Mouse (Mus musculus): Measurements from ENCODE around the gene Mob3c. TPM values are rescaled to one million over a fixed set of nuclear protein-coding genes. Genes with fewer than 3 reads are reported as not detected.

Mob3c gene
- 5.6 and 6.5 TPM in 2 replicates for polyA plus RNA-seq (2015; fragmentation: Nextera tagmentation; extraction: Ambion mirVana)

GRCm38 (mm10) chr4:115827888-115828571 is at the start of gene Mob3c:
Gene Mob3c, plus strand, starts transcription at chr4:115828092.
- no peaks in the 10 kb centered on the region for H3K36me3 ChIP-seq (replicated peaks)
- H3K4me3 ChIP-seq = peak within 1 kb of the TSS; percentile 82
- H3K4me2 ChIP-seq = peak within 1 kb of the TSS; percentile 90
- ATAC-seq (replicated peaks) = peak; percentile 91
- no peaks in the 10 kb centered on the region for H3K27me3 ChIP-seq (replicated peaks)
- WGBS = under 1% methylated on average over 56 of the region's 57 CpGs
- peak within 1 kb of the TSS; percentile 66 for H3K27ac ChIP-seq
- peaks cover 14% of the 10 kb centered on the region; the same call in 1 of the 2 replicates for H3K4me1 ChIP-seq
- H3K9ac ChIP-seq = peak within 1 kb of the TSS; percentile 71
- no peaks in the 10 kb centered on the region for H3K9me3 ChIP-seq

DNA sequence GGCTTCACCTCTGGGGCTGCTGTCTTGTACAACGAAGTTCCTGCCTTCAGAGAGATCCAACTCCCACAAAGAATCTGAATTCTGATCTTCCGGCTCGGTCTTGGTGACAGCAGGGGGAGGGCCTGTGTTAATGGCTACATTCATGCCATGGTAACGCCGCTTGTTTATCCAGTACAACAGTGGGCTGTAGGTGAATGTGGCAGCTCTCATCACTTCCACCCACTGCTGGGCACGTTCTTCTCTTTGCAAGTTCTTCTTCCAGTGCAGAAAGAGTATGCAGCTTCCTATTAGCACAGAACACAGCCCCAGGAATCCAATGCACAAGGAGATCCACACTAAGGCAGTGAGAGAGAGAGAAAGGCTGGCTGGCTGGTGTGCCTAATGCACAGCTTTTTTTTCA is 47.6 kb upstream of the Mob3c start:
- H3K36me3 ChIP-seq (replicated peaks) = peaks cover 7% of the 10 kb centered on the region; the same call in 1 of the 2 replicates
- no peak for ATAC-seq (replicated peaks)
- WGBS = 52% methylated on average over 6 of the region's 6 CpGs

GRCm38 (mm10) chr4:115780918-115781317 is 47.0 kb upstream of the Mob3c start, which contains the start of gene Tex38:
Gene Tex38, minus strand, starts transcription at chr4:115781018.
- no peak for ATAC-seq (replicated peaks)
- no peak within 1 kb of the TSS for H3K27ac ChIP-seq
- no peak within 1 kb of the TSS for H3K4me2 ChIP-seq
- peaks cover 7% of the 10 kb centered on the region; the same call in 1 of the 2 replicates for H3K36me3 ChIP-seq (replicated peaks)
- no peaks in the 10 kb centered on the region for H3K9me3 ChIP-seq
- no peak within 1 kb of the TSS for H3K9ac ChIP-seq
- no peaks in the 10 kb centered on the region for H3K27me3 ChIP-seq (replicated peaks)
- 87% methylated on average over 3 of the region's 3 CpGs for WGBS
- H3K4me3 ChIP-seq = no peak within 1 kb of the TSS
- H3K4me1 ChIP-seq = peaks cover 14% of the 10 kb centered on the region

More for the DNA sequence above, 47.6 kb upstream of the Mob3c start:
- no peak overlapping the region for H3K4me2 ChIP-seq
- H3K27me3 ChIP-seq (replicated peaks) = no peaks in the 10 kb centered on the region
- no peak overlapping the region for H3K9ac ChIP-seq
- no peaks in the 10 kb centered on the region for H3K9me3 ChIP-seq
- no peak overlapping the region for H3K4me3 ChIP-seq
- no peak overlapping the region for H3K27ac ChIP-seq
- peaks cover 7% of the 10 kb centered on the region for H3K4me1 ChIP-seq

DNA sequence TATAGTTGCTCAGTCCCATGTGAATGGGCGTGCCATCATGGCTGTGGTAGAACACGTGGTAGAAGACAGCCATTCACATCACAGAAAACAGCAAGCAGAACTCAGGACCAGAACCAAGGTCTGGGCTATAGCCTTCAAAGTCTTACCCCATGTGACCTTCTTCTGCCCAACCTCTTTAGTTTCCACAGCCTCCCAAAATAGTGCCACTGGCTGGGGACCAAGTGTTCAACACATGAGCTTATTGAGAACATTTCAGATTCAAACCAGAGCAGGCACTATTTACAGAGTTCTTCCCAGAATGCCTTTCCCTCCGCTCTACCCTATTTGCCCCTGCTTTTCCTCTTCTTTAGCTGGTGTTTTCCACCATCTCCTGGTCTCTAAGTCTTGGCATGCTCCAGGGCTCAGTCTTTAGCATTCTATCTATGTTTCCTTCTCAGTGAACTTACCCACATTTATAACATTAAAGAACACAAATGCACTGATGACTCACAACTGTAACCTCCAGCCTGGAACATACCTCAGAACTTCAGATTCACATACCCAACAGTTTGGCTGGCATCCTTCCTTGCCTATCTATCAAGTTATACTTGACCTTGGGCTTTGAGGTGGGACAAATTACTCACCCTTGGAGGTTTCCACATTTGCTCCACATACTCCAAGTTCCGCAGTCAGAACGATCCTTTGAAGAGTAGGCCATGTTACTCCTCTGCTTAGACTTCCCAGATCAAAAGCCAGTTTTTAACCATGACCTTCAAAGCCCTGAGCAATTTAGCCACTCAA is 45.7 kb upstream of the Mob3c start:
- 89% methylated on average over 5 of the region's 5 CpGs for WGBS
- Histone ChIP-seq H3K9ac (no peak overlapping the region), H3K9me3 (no peaks in the 10 kb centered on the region), H3K36me3 (replicated peaks) (peaks cover 7% of the 10 kb centered on the region; the same call in 1 of the 2 replicates), H3K27ac (no peak overlapping the region), H3K4me2 (no peak overlapping the region), H3K4me3 (no peak overlapping the region), H3K27me3 (replicated peaks) (no peaks in the 10 kb centered on the region), H3K4me1 (peaks cover 19% of the 10 kb centered on the region)
- no peak for ATAC-seq (replicated peaks)

DNA sequence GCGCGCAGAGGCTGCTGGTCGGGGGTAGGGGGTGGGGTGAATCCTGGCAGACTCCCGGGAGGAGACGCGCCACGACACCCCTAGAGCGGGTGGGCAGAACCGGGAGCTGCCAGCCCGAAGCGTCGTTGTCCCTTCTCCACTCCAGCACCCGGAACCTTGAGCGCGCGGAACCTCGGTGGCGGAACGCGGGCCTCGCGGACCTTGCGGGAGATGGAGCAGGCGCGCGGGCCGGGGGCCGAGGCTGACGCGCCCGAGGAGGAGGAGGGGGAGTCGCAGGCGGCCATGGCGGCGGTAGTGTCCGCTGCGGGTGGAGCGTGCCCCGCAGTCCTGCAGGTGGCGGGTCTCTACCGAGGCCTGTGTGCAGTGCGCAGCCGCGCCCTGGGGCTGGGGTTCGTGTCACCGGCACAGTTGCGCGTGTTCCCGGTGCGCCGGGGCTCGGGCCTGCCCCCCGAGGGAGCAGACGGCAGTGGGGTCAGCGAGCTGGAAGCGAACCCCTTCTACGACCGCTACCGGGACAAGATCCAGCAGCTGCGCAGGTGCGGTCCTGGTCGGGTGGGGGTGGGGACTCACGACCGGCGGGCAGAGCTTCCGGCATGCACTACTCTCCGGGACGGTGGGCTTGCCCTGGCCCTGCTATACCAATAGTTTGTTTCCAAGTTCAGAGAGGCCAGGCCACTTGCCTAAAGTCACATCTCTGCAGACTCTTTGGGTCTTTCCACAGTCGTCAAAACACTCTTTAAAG is 43.0 kb upstream of the Mob3c start, which contains the start of gene Atpaf1:
Gene Atpaf1, plus strand, starts transcription at position 44 of the 742 bp plus-strand sequence.
- peaks cover 19% of the 10 kb centered on the region for H3K4me1 ChIP-seq
- under 1% methylated on average over 69 of the region's 69 CpGs for WGBS
- peaks cover 5% of the 10 kb centered on the region; the same call in 1 of the 2 replicates for H3K36me3 ChIP-seq (replicated peaks)
- peak within 1 kb of the TSS; percentile 86 for H3K9ac ChIP-seq
- H3K27me3 ChIP-seq (replicated peaks) = no peaks in the 10 kb centered on the region
- peak; percentile 95 for ATAC-seq (replicated peaks)
- H3K4me3 ChIP-seq = peak within 1 kb of the TSS; percentile 89
- no peaks in the 10 kb centered on the region for H3K9me3 ChIP-seq
- peak within 1 kb of the TSS; percentile 73 for H3K4me2 ChIP-seq
- H3K27ac ChIP-seq = peak within 1 kb of the TSS; percentile 72

- peak overlapping the region; percentile 89 for H3K4me3 ChIP-seq
- peaks cover 9% of the 10 kb centered on the region; the same call in 1 of the 2 replicates for H3K36me3 ChIP-seq (replicated peaks)
- H3K4me1 ChIP-seq = peaks cover 19% of the 10 kb centered on the region
- H3K4me2 ChIP-seq = peak overlapping the region; percentile 73
- 66% methylated on average over 7 of the region's 7 CpGs for WGBS
- peak overlapping the region; percentile 86 for H3K9ac ChIP-seq
- no peaks in the 10 kb centered on the region for H3K27me3 ChIP-seq (replicated peaks)
- H3K9me3 ChIP-seq = no peaks in the 10 kb centered on the region
- ATAC-seq (replicated peaks) = 0 out of 2 replicates have a peak, but pooled peaks have one; percentile 15
- H3K27ac ChIP-seq = no peak overlapping the region
Observed at GRCm38 (mm10) chr4:115785511-115786034, 42.3 kb upstream of the Mob3c start.

DNA sequence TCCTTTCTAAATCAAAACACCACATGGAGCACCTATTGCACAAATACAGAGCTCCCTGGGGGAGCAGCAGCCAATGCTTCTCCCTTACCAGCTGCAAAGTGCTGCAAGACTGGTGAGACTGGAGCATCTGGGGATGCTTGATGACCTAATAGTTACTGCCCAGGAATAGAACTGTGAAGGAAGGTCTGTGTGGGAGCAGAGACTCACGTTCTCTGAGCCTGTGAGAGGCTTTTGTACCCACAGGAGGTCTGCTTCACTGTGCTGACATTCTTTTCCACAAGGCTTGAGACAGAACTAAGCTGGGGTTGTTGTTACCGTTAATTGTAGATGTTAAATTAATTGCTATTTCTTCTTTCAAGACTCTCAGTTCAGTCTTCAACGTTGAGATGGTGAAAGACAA is 37.0 kb upstream of the Mob3c start:
- no peak overlapping the region for H3K4me3 ChIP-seq
- H3K9ac ChIP-seq = no peak overlapping the region
- peaks cover 15% of the 10 kb centered on the region; the same call in 1 of the 2 replicates for H3K36me3 ChIP-seq (replicated peaks)
- H3K4me1 ChIP-seq = peaks cover 5% of the 10 kb centered on the region
- H3K9me3 ChIP-seq = no peaks in the 10 kb centered on the region
- H3K4me2 ChIP-seq = no peak overlapping the region
- 82% methylated on average over 3 of the region's 3 CpGs for WGBS
- no peaks in the 10 kb centered on the region for H3K27me3 ChIP-seq (replicated peaks)
- ATAC-seq (replicated peaks) = no peak
- no peak overlapping the region for H3K27ac ChIP-seq

- Histone ChIP-seq H3K27me3 (replicated peaks) (no peaks in the 10 kb centered on the region), H3K36me3 (replicated peaks) (peaks cover 23% of the 10 kb centered on the region; the same call in 1 of the 2 replicates), H3K9me3 (no peaks in the 10 kb centered on the region), H3K4me2 (no peak overlapping the region), H3K9ac (no peak overlapping the region), H3K27ac (no peak overlapping the region), H3K4me1 (no peaks in the 10 kb centered on the region), H3K4me3 (no peak overlapping the region)
- no peak for ATAC-seq (replicated peaks)
- 96% methylated on average over 3 of the region's 3 CpGs for WGBS
Observed at GRCm38 (mm10) chr4:115795360-115795759, 32.5 kb upstream of the Mob3c start.

GRCm38 (mm10) chr4:115799981-115800380 is 27.9 kb upstream of the Mob3c start:
- Histone ChIP-seq H3K4me2 (no peak overlapping the region), H3K9me3 (no peaks in the 10 kb centered on the region), H3K4me1 (no peaks in the 10 kb centered on the region), H3K27ac (no peak overlapping the region), H3K36me3 (replicated peaks) (peaks cover 22% of the 10 kb centered on the region; the same call in 1 of the 2 replicates), H3K27me3 (replicated peaks) (no peaks in the 10 kb centered on the region), H3K4me3 (no peak overlapping the region), H3K9ac (no peak overlapping the region)
- 66% methylated on average over 3 of the region's 3 CpGs for WGBS
- ATAC-seq (replicated peaks) = no peak

DNA sequence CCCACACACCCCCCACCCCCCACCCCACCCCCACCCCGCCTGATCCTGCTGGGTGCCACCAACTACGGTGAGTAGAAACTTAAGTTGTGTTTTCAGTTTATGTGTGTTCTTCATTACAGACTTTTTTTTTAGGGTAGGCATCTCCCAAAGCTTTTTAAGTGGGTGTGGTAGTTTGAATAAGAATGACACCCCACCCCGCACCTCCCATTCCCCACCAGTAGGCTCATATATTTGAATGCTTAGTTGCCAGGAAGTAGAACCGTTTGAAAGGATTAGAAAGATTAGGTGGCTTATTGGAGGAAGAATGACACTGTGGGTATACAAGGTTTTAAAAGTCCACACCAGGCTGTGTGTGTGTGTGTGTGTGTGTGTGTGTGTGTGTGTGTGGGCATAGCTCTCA is 15.6 kb upstream of the Mob3c start:
- Histone ChIP-seq H3K4me3 (no peak overlapping the region), H3K27me3 (replicated peaks) (no peaks in the 10 kb centered on the region), H3K9me3 (no peaks in the 10 kb centered on the region), H3K4me1 (no peaks in the 10 kb centered on the region), H3K9ac (no peak overlapping the region), H3K4me2 (no peak overlapping the region), H3K27ac (no peak overlapping the region), H3K36me3 (replicated peaks) (peaks cover 5% of the 10 kb centered on the region; the same call in 1 of the 2 replicates)
- WGBS = 75% methylated on average over 4 of the region's 4 CpGs
- ATAC-seq (replicated peaks) = no peak

GRCm38 (mm10) chr4:115815606-115816005 is 12.3 kb upstream of the Mob3c start:
- no peak overlapping the region for H3K4me2 ChIP-seq
- H3K27me3 ChIP-seq (replicated peaks) = no peaks in the 10 kb centered on the region
- H3K9me3 ChIP-seq = no peaks in the 10 kb centered on the region
- no peak overlapping the region for H3K9ac ChIP-seq
- no peak for ATAC-seq (replicated peaks)
- no peaks in the 10 kb centered on the region for H3K4me1 ChIP-seq
- no peak overlapping the region for H3K27ac ChIP-seq
- no peak overlapping the region for H3K4me3 ChIP-seq
- 95% methylated on average over 5 of the region's 5 CpGs for WGBS
- peaks cover 5% of the 10 kb centered on the region; the same call in 1 of the 2 replicates for H3K36me3 ChIP-seq (replicated peaks)

All from midbrain, embryonic 15.5 days (tissue).